Mouse (Mus musculus): Measurements from ENCODE around the gene Ptcd1. TPM values are rescaled to one million over a fixed set of nuclear protein-coding genes. Genes with fewer than 3 reads are reported as not detected.

Gene Ptcd1
- polyA plus RNA-seq, 1 experiment: 8.4 TPM

DNA sequence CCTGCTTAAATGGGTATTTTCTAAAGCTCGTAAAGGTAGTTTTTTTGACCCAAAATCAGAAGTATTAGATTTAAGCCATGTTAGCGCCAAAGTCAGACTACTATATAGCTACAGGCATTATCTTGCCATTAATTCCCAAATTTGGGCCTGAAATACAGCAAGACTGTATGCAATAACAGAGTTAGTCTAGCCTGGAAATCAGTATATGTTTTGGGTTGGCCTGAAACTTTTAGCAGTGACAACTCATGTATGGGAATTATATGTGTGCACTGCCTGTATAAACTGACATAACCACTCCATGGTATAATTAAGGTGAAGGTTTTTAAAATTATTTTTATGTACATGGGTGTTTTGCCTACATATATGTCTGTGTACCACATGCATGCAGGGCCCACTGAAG lies 25.1 kb upstream of the Ptcd1 start, which contains the start of gene Atp5j2:
Atp5j2 (minus strand) TSS at position 101 of the 400 bp plus-strand sequence.
- Histone ChIP-seq H3K27ac (ENCODE audit: insufficient read depth, low read length) (peak within 1 kb of the TSS; percentile 75), H3K4me1 (ENCODE audit: control insufficient read depth, insufficient read depth, insufficient read length) (no peaks in the 10 kb centered on the region; the same call in 1 of the 2 replicates), H3K36me3 (ENCODE audit: control insufficient read depth, insufficient read depth, low read length) (peaks cover 14% of the 10 kb centered on the region), H3K27me3 (ENCODE audit: control insufficient read depth, insufficient read depth, low read length) (no peaks in the 10 kb centered on the region), H3K4me3 (ENCODE audit: extremely low read depth, insufficient read depth, insufficient read length) (peak within 1 kb of the TSS; percentile 71)
- no peak for DNase-seq (ENCODE audit: low read depth in 1 of 2, low spot score in 2 of 2)
- no peak for TF ChIP-seq POLR2A (IDR thresholded peaks at IDR 0.05; ENCODE audit: low read depth, low read length)
- TF ChIP-seq CTCF (IDR thresholded peaks at IDR 0.05; ENCODE audit: extremely low read depth, insufficient read depth, insufficient read length, insufficient replicate concordance): no peak
- WGBS: 93% methylated on average over 2 of the region's 2 CpGs

DNA sequence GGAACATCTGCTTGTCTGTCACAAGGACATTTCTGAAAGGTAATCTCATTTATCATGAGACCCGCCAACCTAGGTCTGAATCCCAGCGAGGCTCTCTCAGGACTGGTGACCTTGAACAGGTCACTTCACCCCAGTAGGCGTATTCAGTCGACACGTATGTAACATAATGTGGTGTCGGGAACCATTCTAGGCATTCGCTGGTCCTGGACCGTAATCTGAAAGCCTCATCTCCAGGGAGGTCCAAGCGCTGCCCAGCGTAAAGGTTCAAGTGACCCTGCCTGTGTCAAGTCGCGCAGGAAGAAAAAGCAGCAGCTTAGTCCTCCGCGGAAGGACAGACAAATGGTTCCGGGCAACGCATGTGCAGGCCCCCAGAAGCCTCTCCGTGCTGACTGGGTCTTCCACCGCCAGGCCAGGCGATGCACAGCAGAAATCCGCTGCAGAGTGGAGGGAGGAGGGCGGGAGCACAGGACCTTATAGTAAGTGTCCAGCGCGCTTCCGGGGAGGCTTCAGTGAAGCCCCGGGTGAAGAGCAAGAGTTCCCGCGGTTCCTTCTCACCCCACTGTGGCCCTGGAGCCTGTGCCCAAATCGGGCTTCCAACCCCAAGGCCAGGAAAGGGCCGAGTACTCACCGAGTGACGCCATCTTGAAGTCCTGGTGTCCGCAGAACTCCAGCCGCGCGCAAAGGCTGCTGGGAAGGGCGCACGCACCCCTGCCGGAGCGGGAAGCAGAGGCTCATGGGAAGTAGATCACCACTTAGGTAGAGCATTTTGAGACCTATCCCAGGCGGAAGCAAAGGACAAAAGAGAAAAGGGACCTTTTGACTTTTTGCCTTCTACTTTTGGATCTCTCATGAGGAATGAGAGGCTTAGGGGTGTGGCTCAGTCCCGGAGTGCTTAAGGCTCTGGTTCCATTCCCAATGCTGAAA lies 24.2 kb upstream of the Ptcd1 start:
- Histone ChIP-seq H3K4me1 (ENCODE audit: control insufficient read depth, insufficient read depth, insufficient read length) (no peaks in the 10 kb centered on the region; the same call in 1 of the 2 replicates), H3K4me3 (ENCODE audit: extremely low read depth, insufficient read depth, insufficient read length) (peak overlapping the region; percentile 71), H3K36me3 (ENCODE audit: control insufficient read depth, insufficient read depth, low read length) (peaks cover 22% of the 10 kb centered on the region), H3K27me3 (ENCODE audit: control insufficient read depth, insufficient read depth, low read length) (no peaks in the 10 kb centered on the region), H3K27ac (ENCODE audit: insufficient read depth, low read length) (peak overlapping the region; percentile 75)
- peak; percentile 67 to 91 for DNase-seq (ENCODE audit: low read depth in 1 of 2, low spot score in 2 of 2)
- under 1% methylated on average over 41 of the region's 41 CpGs for WGBS
- peak; percentile 58; the same call in 1 of the 2 replicates for TF ChIP-seq POLR2A (IDR thresholded peaks at IDR 0.05; ENCODE audit: low read depth, low read length)
- TF ChIP-seq CTCF (IDR thresholded peaks at IDR 0.05; ENCODE audit: extremely low read depth, insufficient read depth, insufficient read length, insufficient replicate concordance): no peak

DNA sequence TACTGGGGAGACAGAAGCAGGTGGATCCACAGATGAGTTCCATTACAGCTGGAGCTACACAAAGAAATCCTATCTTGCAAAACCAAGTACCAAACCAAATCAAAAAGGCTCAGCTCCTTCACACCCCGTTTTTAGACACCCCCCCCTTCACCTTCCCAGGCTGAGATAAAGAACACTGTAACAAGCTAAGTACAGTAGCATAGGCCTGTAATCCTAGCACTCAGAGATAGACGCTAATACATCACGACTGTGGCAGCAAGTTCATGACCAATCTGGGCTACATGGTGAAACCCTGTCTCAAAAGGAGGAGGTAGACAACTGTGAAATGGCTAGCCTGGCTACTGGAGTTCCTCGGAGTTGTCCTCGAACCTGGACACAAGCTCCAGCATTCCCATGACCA lies 23.5 kb upstream of the Ptcd1 start:
- Histone ChIP-seq H3K27me3 (ENCODE audit: control insufficient read depth, insufficient read depth, low read length) (no peaks in the 10 kb centered on the region), H3K4me1 (ENCODE audit: control insufficient read depth, insufficient read depth, insufficient read length) (no peaks in the 10 kb centered on the region; the same call in 1 of the 2 replicates), H3K36me3 (ENCODE audit: control insufficient read depth, insufficient read depth, low read length) (peaks cover 22% of the 10 kb centered on the region), H3K4me3 (ENCODE audit: extremely low read depth, insufficient read depth, insufficient read length) (peak overlapping the region; percentile 71; the same call in 1 of the 2 replicates), H3K27ac (ENCODE audit: insufficient read depth, low read length) (no peak overlapping the region)
- DNase-seq (ENCODE audit: low read depth in 1 of 2, low spot score in 2 of 2): no peak
- whole genome bisulfite sequencing: 29% methylated on average over 5 of the region's 5 CpGs
- TF ChIP-seq CTCF (IDR thresholded peaks at IDR 0.05; ENCODE audit: extremely low read depth, insufficient read depth, insufficient read length, insufficient replicate concordance) (no peak), POLR2A (IDR thresholded peaks at IDR 0.05; ENCODE audit: low read depth, low read length) (no peak)

DNA sequence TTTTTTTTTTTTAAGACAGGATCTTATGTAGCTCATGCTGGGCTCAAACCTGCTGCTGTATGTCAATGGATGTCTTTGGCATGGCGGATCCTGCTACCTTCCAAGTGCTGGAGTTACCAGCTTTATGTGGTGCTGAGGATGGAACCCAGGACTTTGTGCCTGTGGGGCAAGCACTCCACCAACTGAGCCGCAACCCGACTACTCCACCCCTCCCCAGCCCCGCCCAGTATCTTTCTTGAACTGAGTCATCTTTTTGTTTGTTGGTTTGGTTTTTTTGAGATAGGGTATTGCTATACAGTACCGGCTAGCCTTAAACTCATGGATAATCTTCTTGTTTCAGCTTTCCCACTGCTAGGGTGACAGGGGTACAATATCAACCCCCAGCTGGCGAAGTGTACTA lies 22.5 kb upstream of the Ptcd1 start:
- TF ChIP-seq CTCF (IDR thresholded peaks at IDR 0.05; ENCODE audit: extremely low read depth, insufficient read depth, insufficient read length, insufficient replicate concordance): no peak
- TF ChIP-seq POLR2A (IDR thresholded peaks at IDR 0.05; ENCODE audit: low read depth, low read length): no peak
- Histone ChIP-seq H3K4me3 (ENCODE audit: extremely low read depth, insufficient read depth, insufficient read length) (no peak overlapping the region), H3K36me3 (ENCODE audit: control insufficient read depth, insufficient read depth, low read length) (peaks cover 25% of the 10 kb centered on the region), H3K27ac (ENCODE audit: insufficient read depth, low read length) (no peak overlapping the region), H3K4me1 (ENCODE audit: control insufficient read depth, insufficient read depth, insufficient read length) (no peaks in the 10 kb centered on the region; the same call in 1 of the 2 replicates), H3K27me3 (ENCODE audit: control insufficient read depth, insufficient read depth, low read length) (no peaks in the 10 kb centered on the region)
- DNase-seq (ENCODE audit: low read depth in 1 of 2, low spot score in 2 of 2): no peak
- 87% methylated on average over 6 of the region's 6 CpGs for WGBS

DNA sequence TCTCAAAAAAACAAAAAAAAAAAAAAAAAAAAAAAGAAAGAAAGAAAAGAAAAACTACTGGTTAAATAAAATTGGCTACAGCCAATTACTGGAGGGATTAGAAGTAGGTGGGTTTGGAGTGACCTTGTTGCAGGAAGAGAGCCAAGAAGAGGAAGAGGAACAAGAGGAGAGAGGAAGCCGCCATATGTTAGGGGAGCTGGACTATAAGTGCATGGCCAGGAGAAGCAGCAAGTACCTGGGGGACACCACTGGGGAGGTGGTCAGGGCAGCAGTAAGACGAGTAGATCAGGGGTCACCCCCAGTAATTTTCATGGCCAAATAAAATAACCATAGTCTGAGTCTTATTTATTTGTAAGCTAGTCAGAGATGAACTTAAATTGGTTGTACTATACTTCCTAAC lies 18.3 kb upstream of the Ptcd1 start:
- H3K27me3 ChIP-seq (ENCODE audit: control insufficient read depth, insufficient read depth, low read length): no peaks in the 10 kb centered on the region
- no peak overlapping the region for H3K4me3 ChIP-seq (ENCODE audit: extremely low read depth, insufficient read depth, insufficient read length)
- H3K36me3 ChIP-seq (ENCODE audit: control insufficient read depth, insufficient read depth, low read length): peaks cover 48% of the 10 kb centered on the region
- DNase-seq (ENCODE audit: low read depth in 1 of 2, low spot score in 2 of 2): no peak
- 86% methylated on average over 2 of the region's 2 CpGs for WGBS
- H3K27ac ChIP-seq (ENCODE audit: insufficient read depth, low read length): no peak overlapping the region
- TF ChIP-seq POLR2A (IDR thresholded peaks at IDR 0.05; ENCODE audit: low read depth, low read length) (no peak), CTCF (IDR thresholded peaks at IDR 0.05; ENCODE audit: extremely low read depth, insufficient read depth, insufficient read length, insufficient replicate concordance) (no peak)
- H3K4me1 ChIP-seq (ENCODE audit: control insufficient read depth, insufficient read depth, insufficient read length): no peaks in the 10 kb centered on the region

DNA sequence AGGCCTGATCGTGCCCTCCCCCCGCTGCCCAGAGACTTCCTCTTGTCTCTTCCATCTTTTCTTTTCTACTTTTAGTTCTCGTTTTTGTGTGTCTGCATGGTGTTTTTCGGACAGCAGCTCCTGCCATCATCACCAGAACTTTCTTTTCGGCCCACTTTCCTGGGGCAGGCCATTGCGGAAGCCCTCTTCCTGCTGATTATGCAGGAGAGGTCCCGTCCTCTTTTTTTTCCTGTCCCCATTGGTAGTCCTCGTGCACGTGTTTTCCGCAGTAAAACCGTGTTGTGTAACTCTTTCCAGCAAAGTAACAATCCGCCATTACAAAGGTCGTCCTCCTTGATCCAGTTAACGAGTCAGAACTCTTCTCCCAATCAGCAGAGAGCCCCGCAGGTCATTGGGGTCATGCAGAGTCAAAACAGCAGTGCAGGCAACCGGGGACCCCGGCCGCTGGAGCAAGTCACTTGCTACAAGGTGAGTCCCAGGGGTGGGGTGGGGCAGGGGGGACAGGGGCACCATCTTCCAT lies 11.6 kb upstream of the Ptcd1 start:
- no peak overlapping the region for H3K27ac ChIP-seq (ENCODE audit: insufficient read depth, low read length)
- H3K36me3 ChIP-seq (ENCODE audit: control insufficient read depth, insufficient read depth, low read length): peaks cover 47% of the 10 kb centered on the region
- whole genome bisulfite sequencing: 82% methylated on average over 18 of the region's 18 CpGs
- no peak overlapping the region for H3K4me3 ChIP-seq (ENCODE audit: extremely low read depth, insufficient read depth, insufficient read length)
- DNase-seq (ENCODE audit: low read depth in 1 of 2, low spot score in 2 of 2): no peak
- TF ChIP-seq CTCF (IDR thresholded peaks at IDR 0.05; ENCODE audit: extremely low read depth, insufficient read depth, insufficient read length, insufficient replicate concordance): no peak
- no peaks in the 10 kb centered on the region for H3K4me1 ChIP-seq (ENCODE audit: control insufficient read depth, insufficient read depth, insufficient read length)
- H3K27me3 ChIP-seq (ENCODE audit: control insufficient read depth, insufficient read depth, low read length): no peaks in the 10 kb centered on the region
